In the genomic region with DNA sequence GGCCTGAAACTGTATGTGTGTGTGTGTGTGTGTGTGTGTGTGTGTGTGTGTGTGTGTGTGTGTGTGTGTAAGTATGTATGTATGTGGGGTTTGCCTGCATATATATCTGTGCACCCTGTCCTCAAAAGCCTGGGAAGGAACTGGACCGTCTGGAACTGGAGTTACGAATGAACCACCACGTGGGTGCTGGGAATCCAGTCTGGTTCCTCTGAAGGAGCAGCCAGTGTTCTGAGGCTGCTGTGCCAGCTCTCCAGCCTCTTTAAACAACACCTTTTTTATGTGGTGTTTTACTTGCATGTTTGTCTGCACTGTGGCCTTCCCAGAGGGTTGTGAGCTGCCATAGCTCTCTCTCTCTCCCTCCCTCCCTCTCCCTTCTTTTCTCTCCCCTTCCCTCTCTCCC, we compare ENCODE assay signal across 12 mouse cellular contexts. TPM values are rescaled to one million over a fixed set of nuclear protein-coding genes. Genes with fewer than 3 reads are reported as not detected.
DNase-seq lines count a peak whose midpoint lies in the region; ATAC-seq and TF ChIP-seq lines count a peak whose summit lies in the region.
"Had no signal": no experiment of that assay in that cellular context is flagged by ENCODE, and none has a peak within 500 bp of the region (broad histone marks: within the 10 kb centered on the region; RNA-seq: fewer than 3 reads in every experiment).

No protein-coding gene starts in this region.

- no peak for ATAC-seq in midbrain, embryonic 12.5 days (ENCODE audit: low FRiP score, low read depth)

- peak overlapping the region; percentile 74 for H3K27ac ChIP-seq in gastrocnemius, adult 2 months
- peak overlapping the region; percentile 70 for H3K27ac ChIP-seq in cortical plate, adult 2 months (ENCODE audit: insufficient read depth, low read length)
- H3K27ac ChIP-seq in midbrain, embryonic 12.5 days (replicated peaks): peak overlapping the region; percentile 79; the same call in 1 of the 2 replicates
- H3K27ac ChIP-seq: liver, embryonic 15.5 days had no signal

- peaks cover 11% of the 10 kb centered on the region; the same call in 1 of the 2 replicates for H3K27me3 ChIP-seq in midbrain, embryonic 12.5 days
- H3K27me3 ChIP-seq: intestine, embryonic 15.5 days had no signal

- no peak overlapping the region for H3K4me3 ChIP-seq in gastrocnemius, adult 2 months
- no peak overlapping the region for H3K4me3 ChIP-seq in lung, adult 2 months (replicated peaks; ENCODE audit: extremely low read depth, low read depth, low read length)
- H3K4me3 ChIP-seq in cortical plate, adult 2 months (ENCODE audit: insufficient read depth, low read length): no peak overlapping the region
- no peak overlapping the region for H3K4me3 ChIP-seq in midbrain, embryonic 12.5 days
- H3K4me3 ChIP-seq: intestine, embryonic 15.5 days; liver, embryonic 15.5 days had no signal

- DNase-seq in gastrocnemius, adult 2 months: peak; percentile 15
- DNase-seq in gastrocnemius, postnatal 14 days: no peak
- peak; percentile 26 for DNase-seq in lung, postnatal 10 days
- no peak for DNase-seq in lung, adult 2 months
- DNase-seq in embryo, embryonic 10 days (ENCODE audit: low spot score): no peak
- no peak for DNase-seq in MN1 (ENCODE audit: low spot score)
- DNase-seq: adrenal gland, postnatal 36 days; kidney, postnatal 4 days had no signal

- TF ChIP-seq CTCF in gastrocnemius, adult 2 months (IDR thresholded peaks at IDR 0.05): no peak
- TF ChIP-seq CTCF in lung, adult 2 months (IDR thresholded peaks at IDR 0.05; ENCODE audit: insufficient read depth, low read length): no peak
- no peak for TF ChIP-seq CTCF in cortical plate, adult 2 months (IDR thresholded peaks at IDR 0.05; ENCODE audit: extremely low read depth, insufficient read depth, low read length)

- H3K9me3 ChIP-seq in midbrain, embryonic 12.5 days: no peaks in the 10 kb centered on the region
- H3K9me3 ChIP-seq: intestine, embryonic 15.5 days; liver, embryonic 15.5 days had no signal

- TF ChIP-seq POLR2A in lung, adult 2 months (IDR thresholded peaks at IDR 0.05; ENCODE audit: borderline replicate concordance, extremely low read depth, low read depth, low read length): no peak
- no peak for TF ChIP-seq POLR2A in cortical plate, adult 2 months (IDR thresholded peaks at IDR 0.05; ENCODE audit: extremely low read depth, insufficient read depth, low read length)

- H3K4me2 ChIP-seq in midbrain, embryonic 12.5 days (replicated peaks): no peak overlapping the region
- H3K4me2 ChIP-seq: liver, embryonic 15.5 days had no signal

- 70% methylated on average over 3 of the region's 3 CpGs for WGBS in lung, adult 2 months
- 82% methylated on average over 3 of the region's 3 CpGs for WGBS in midbrain, embryonic 12.5 days

- peak overlapping the region; percentile 12; the same call in 1 of the 2 replicates for H3K9ac ChIP-seq in midbrain, embryonic 12.5 days (replicated peaks)
- H3K9ac ChIP-seq: intestine, embryonic 15.5 days; liver, embryonic 15.5 days had no signal

- peaks cover 29% of the 10 kb centered on the region for H3K4me1 ChIP-seq in lung, adult 2 months (ENCODE audit: control insufficient read depth, insufficient read depth, low read length)
- peaks cover 10% of the 10 kb centered on the region for H3K4me1 ChIP-seq in cortical plate, adult 2 months (ENCODE audit: control insufficient read depth, insufficient read depth, low read length)
- H3K4me1 ChIP-seq in midbrain, embryonic 12.5 days: peaks cover 26% of the 10 kb centered on the region

- 0 out of 2 replicates have a peak, but pooled peaks cover 2% of the 10 kb centered on the region for H3K36me3 ChIP-seq in midbrain, embryonic 12.5 days
- H3K36me3 ChIP-seq: intestine, embryonic 15.5 days; liver, embryonic 15.5 days had no signal

- intact Hi-C loops in gastrocnemius, adult 2 months (cut with DNase I): no loop called here
- intact Hi-C loops in gastrocnemius, postnatal 14 days (cut with DNase I; ENCODE audit: low total_unique reads): no loop called here

RNA-seq across cellular contexts. Expression of a gene that starts 6.4 kb away (rescaled TPM):
- total RNA-seq in gastrocnemius, adult 2 months (2021): 10 to 100 TPM; 17.7 to 21.7 TPM
- 10 to 100 TPM; 10.4 to 13.0 TPM for total RNA-seq in gastrocnemius, postnatal 14 days (2021)
- polyA plus RNA-seq in lung, adult 2 months (2012; rRNA removed): 23.2 and 38.3 TPM in 2 replicates
- 41.3 and 42.6 TPM in 2 replicates for polyA plus RNA-seq in cortical plate, adult 2 months (2012; rRNA removed)
- polyA plus RNA-seq in midbrain, embryonic 12.5 days (2016; fragmentation: Nextera tagmentation; extraction: Ambion mirVana): 17.3 TPM in 2 replicates

RNA-seq across cellular contexts. Expression of a gene that starts 47.9 kb away (rescaled TPM):
- 10 to 100 TPM; 11.9 to 17.2 TPM for total RNA-seq in gastrocnemius, adult 2 months (2021)
- total RNA-seq in gastrocnemius, postnatal 14 days (2021): 10 to 100 TPM; 11.8 to 12.8 TPM
- 40.3 and 50.9 TPM in 2 replicates for polyA plus RNA-seq in lung, adult 2 months (2012; rRNA removed)
- polyA plus RNA-seq in cortical plate, adult 2 months (2012; rRNA removed): 29.0 and 30.1 TPM in 2 replicates
- polyA plus RNA-seq in midbrain, embryonic 12.5 days (2016; fragmentation: Nextera tagmentation; extraction: Ambion mirVana): 140 and 154 TPM in 2 replicates

Comparison
In these comparisons a context has a peak if more than half of its experiments do, and no peak if none do; other contexts are left out.
1. DNase-seq: peak in gastrocnemius, adult 2 months (single experiment) and lung, postnatal 10 days (single experiment); none in gastrocnemius, postnatal 14 days (single experiment), lung, adult 2 months (single experiment), embryo, embryonic 10 days (single experiment) and MN1 (single experiment).
2. Peak in every context shown above with its lines, with median percentiles within 50 percentile points of each other: H3K27ac ChIP-seq.